Mouse (Mus musculus): ENCODE measurements at regions not wholly inside any gene's neighbourhood (a gene's known extent, or its start where the extent isn't known, plus 50 kb on each side); places are given as distances from the start of the nearest gene placed in this dataset.

DNA sequence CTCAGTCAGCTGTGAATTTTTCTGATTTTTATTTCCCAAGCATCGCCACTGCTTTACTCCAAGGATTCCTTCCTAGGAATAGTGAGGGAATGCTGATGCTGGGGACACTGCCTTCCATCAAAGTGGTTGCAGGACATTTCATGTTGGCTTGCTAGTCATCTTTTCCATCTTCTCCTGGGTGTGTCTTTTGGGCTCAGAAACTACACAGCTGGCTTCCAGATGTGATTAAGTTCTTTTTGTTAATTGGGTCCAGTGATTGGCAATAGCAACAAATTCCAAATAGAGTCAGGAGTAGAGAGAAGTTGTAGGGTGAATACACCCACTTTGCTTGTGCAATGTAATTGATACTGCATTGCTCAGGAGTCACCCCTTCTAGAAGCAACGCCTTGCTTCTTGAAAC, 961.3 kb downstream of the Slc22a22 start:
- Histone ChIP-seq H3K27ac (ENCODE audit: low read length) (no peak overlapping the region), H3K36me3 (ENCODE audit: control insufficient read depth, insufficient read depth, low read length) (no peaks in the 10 kb centered on the region), H3K9ac (ENCODE audit: low read length) (no peak overlapping the region), H3K9me3 (ENCODE audit: control insufficient read depth, low read length) (no peaks in the 10 kb centered on the region), H3K4me3 (ENCODE audit: low read length) (no peak overlapping the region), H3K4me2 (ENCODE audit: low read depth, low read length) (no peak overlapping the region), H3K4me1 (replicated peaks; ENCODE audit: control insufficient read depth, insufficient read depth, low read length) (no peaks in the 10 kb centered on the region), H3K27me3 (ENCODE audit: control insufficient read depth, insufficient read depth, low read depth, low read length) (no peaks in the 10 kb centered on the region)
- WGBS, result 60% methylated on average over 2 of the region's 2 CpGs
- no peak for ATAC-seq (ENCODE audit: low read depth)

DNA sequence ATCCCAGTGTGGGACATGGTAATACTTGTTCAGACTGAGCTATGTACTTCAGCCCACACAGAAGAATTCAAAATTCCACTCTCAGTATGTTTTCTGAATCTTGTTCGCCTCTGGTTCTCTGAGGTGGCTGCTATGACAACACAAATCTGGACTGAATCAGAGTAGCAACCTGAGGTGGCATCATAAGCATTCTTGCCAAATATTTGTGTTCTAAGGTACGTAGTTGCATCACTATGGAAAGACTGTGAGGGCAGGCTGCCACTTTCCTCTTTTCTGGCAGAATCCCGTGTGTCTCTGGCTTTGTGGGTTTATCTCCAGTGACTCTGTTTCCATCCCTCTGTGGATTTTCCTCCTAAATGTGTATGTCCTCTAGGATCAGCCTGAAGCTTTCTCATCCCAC, 978.7 kb downstream of the Slc22a22 start:
- H3K9ac ChIP-seq (ENCODE audit: low read length), result no peak overlapping the region
- no peaks in the 10 kb centered on the region for H3K27me3 ChIP-seq (ENCODE audit: control insufficient read depth, insufficient read depth, low read depth, low read length)
- H3K9me3 ChIP-seq (ENCODE audit: control insufficient read depth, low read length), result no peaks in the 10 kb centered on the region
- WGBS, result 68% methylated on average over 3 of the region's 3 CpGs
- H3K36me3 ChIP-seq (ENCODE audit: control insufficient read depth, insufficient read depth, low read length), result no peaks in the 10 kb centered on the region
- no peak overlapping the region for H3K4me2 ChIP-seq (ENCODE audit: low read depth, low read length)
- no peaks in the 10 kb centered on the region for H3K4me1 ChIP-seq (replicated peaks; ENCODE audit: control insufficient read depth, insufficient read depth, low read length)
- H3K27ac ChIP-seq (ENCODE audit: low read length), result no peak overlapping the region
- ATAC-seq (ENCODE audit: low read depth), result no peak
- no peak overlapping the region for H3K4me3 ChIP-seq (ENCODE audit: low read length)

DNA sequence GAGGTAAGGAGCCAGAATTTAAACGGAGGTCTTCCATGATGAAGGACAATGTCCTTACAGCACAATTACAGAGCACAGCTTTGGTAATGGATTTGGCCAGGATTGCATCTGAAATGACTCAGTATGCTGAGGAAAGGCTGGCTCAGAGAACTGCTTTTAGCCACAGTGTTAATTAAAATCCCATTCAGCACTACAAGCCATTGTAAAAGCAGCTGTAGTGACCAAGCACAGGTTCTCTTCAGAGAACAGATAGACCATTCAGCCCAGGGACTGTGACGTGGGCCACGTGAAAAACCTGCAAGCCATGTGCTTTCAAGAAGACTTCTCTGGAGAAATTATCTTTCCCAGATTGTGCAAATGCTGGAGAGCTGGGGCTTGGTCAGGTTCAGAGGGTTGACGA, 979.7 kb downstream of the Slc22a22 start:
- Histone ChIP-seq H3K36me3 (ENCODE audit: control insufficient read depth, insufficient read depth, low read length) (no peaks in the 10 kb centered on the region), H3K9ac (ENCODE audit: low read length) (no peak overlapping the region), H3K4me3 (ENCODE audit: low read length) (no peak overlapping the region), H3K9me3 (ENCODE audit: control insufficient read depth, low read length) (no peaks in the 10 kb centered on the region), H3K4me1 (replicated peaks; ENCODE audit: control insufficient read depth, insufficient read depth, low read length) (no peaks in the 10 kb centered on the region), H3K27me3 (ENCODE audit: control insufficient read depth, insufficient read depth, low read depth, low read length) (no peaks in the 10 kb centered on the region), H3K4me2 (ENCODE audit: low read depth, low read length) (no peak overlapping the region), H3K27ac (ENCODE audit: low read length) (no peak overlapping the region)
- 73% methylated on average over 4 of the region's 4 CpGs for WGBS
- no peak for ATAC-seq (ENCODE audit: low read depth)

DNA sequence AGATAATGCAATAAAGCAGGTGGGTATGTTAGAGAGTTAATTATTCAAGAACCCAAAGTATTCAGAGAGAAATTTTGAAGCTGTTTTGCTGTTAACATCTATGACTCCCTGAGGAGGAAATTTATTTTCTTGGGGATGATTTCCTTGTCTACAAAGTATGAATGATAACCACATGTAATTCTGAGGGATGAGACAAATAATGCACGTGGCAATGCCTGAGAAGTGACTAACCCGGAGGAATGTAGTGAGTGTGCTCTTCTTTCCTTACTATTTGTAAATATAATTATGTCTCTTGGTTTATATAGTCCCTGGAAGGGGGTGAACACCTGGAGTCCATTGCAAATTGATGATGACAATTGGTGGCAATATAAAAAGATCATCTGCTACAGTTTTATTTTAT, 981.1 kb downstream of the Slc22a22 start:
- no peak overlapping the region for H3K4me3 ChIP-seq (ENCODE audit: low read length)
- ATAC-seq (ENCODE audit: low read depth), result no peak
- no peaks in the 10 kb centered on the region for H3K4me1 ChIP-seq (replicated peaks; ENCODE audit: control insufficient read depth, insufficient read depth, low read length)
- H3K9ac ChIP-seq (ENCODE audit: low read length), result no peak overlapping the region
- H3K4me2 ChIP-seq (ENCODE audit: low read depth, low read length), result no peak overlapping the region
- H3K27ac ChIP-seq (ENCODE audit: low read length), result no peak overlapping the region
- no peaks in the 10 kb centered on the region for H3K9me3 ChIP-seq (ENCODE audit: control insufficient read depth, low read length)
- H3K27me3 ChIP-seq (ENCODE audit: control insufficient read depth, insufficient read depth, low read depth, low read length), result no peaks in the 10 kb centered on the region
- WGBS, result 73% methylated on average over 2 of the region's 2 CpGs
- no peaks in the 10 kb centered on the region for H3K36me3 ChIP-seq (ENCODE audit: control insufficient read depth, insufficient read depth, low read length)

DNA sequence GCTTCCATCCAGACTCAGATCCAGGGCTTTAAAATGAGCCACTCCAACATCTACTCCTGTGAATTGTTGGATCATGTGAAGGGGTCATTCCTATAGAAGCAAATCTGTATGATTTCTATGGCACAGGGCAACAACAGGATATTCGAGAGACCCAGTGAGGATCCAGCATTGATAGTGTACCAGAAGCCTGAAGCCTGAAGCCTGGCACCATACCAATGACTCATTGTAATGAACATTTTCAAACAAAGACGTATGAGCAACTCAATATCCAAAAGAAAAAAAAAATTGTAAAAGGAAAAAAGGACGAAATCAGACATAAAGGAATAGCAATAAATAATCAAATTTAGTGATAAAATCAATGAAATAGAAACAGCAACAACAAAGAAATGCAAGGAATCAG, 991.5 kb downstream of the Slc22a22 start:
- Histone ChIP-seq H3K4me1 (replicated peaks; ENCODE audit: control insufficient read depth, insufficient read depth, low read length) (no peaks in the 10 kb centered on the region), H3K36me3 (ENCODE audit: control insufficient read depth, insufficient read depth, low read length) (no peaks in the 10 kb centered on the region), H3K4me3 (ENCODE audit: low read length) (no peak overlapping the region), H3K4me2 (ENCODE audit: low read depth, low read length) (no peak overlapping the region), H3K9me3 (ENCODE audit: control insufficient read depth, low read length) (no peaks in the 10 kb centered on the region), H3K27me3 (ENCODE audit: control insufficient read depth, insufficient read depth, low read depth, low read length) (no peaks in the 10 kb centered on the region), H3K27ac (ENCODE audit: low read length) (no peak overlapping the region), H3K9ac (ENCODE audit: low read length) (no peak overlapping the region)
- ATAC-seq (ENCODE audit: low read depth), result no peak
- 82% methylated on average over 3 of the region's 3 CpGs for whole genome bisulfite sequencing

DNA sequence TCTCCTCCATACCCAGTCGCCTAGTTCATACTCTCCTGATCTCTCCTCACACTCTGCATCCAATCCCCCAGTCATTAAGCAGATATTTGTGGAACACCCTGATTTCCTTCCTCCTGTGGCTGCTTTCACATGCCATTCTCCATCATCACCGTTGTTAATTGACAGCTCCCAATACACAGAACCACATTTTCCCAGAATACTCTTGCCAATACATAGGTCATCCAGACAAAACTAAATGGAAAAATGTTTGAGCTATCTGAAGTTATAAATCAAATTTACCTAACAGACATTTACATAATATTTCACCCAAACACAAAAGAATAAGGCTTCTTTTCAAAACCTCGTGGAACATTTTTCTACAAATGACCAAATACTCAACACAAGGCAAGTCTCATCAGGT, 992.7 kb downstream of the Slc22a22 start:
- Histone ChIP-seq H3K4me2 (ENCODE audit: low read depth, low read length) (no peak overlapping the region), H3K27ac (ENCODE audit: low read length) (no peak overlapping the region), H3K4me3 (ENCODE audit: low read length) (no peak overlapping the region), H3K9ac (ENCODE audit: low read length) (no peak overlapping the region), H3K9me3 (ENCODE audit: control insufficient read depth, low read length) (no peaks in the 10 kb centered on the region), H3K4me1 (replicated peaks; ENCODE audit: control insufficient read depth, insufficient read depth, low read length) (0 out of 2 replicates have a peak, but pooled peaks cover 2% of the 10 kb centered on the region), H3K27me3 (ENCODE audit: control insufficient read depth, insufficient read depth, low read depth, low read length) (no peaks in the 10 kb centered on the region), H3K36me3 (ENCODE audit: control insufficient read depth, insufficient read depth, low read length) (no peaks in the 10 kb centered on the region)
- ATAC-seq (ENCODE audit: low read depth), result no peak
- WGBS, result 73% methylated on average over 3 of the region's 3 CpGs

DNA sequence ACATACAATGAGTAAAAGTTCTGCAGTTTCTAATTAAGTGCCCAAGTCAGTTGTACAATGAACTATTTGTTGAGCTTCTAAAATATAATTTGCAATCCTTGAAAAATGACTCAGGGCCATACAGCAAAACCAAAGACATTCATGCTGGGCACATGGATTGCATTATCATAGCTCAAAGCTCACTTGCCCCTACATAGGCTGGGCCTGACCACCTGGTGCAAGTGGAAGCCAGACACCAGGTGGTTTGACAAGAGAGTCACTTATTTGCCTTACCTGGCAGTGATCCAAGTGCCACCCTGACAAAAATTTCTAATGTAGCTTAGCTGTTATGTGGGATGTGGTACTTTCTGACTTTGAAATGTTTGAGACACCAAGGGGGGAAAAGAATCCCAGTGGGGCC, 997.7 kb downstream of the Slc22a22 start:
- Histone ChIP-seq H3K27me3 (ENCODE audit: control insufficient read depth, insufficient read depth, low read depth, low read length) (no peaks in the 10 kb centered on the region), H3K4me2 (ENCODE audit: low read depth, low read length) (no peak overlapping the region), H3K9me3 (ENCODE audit: control insufficient read depth, low read length) (no peaks in the 10 kb centered on the region), H3K4me3 (ENCODE audit: low read length) (no peak overlapping the region), H3K9ac (ENCODE audit: low read length) (no peak overlapping the region), H3K4me1 (replicated peaks; ENCODE audit: control insufficient read depth, insufficient read depth, low read length) (0 out of 2 replicates have a peak, but pooled peaks cover 3% of the 10 kb centered on the region), H3K36me3 (ENCODE audit: control insufficient read depth, insufficient read depth, low read length) (no peaks in the 10 kb centered on the region), H3K27ac (ENCODE audit: low read length) (no peak overlapping the region)
- no peak for ATAC-seq (ENCODE audit: low read depth)

DNA sequence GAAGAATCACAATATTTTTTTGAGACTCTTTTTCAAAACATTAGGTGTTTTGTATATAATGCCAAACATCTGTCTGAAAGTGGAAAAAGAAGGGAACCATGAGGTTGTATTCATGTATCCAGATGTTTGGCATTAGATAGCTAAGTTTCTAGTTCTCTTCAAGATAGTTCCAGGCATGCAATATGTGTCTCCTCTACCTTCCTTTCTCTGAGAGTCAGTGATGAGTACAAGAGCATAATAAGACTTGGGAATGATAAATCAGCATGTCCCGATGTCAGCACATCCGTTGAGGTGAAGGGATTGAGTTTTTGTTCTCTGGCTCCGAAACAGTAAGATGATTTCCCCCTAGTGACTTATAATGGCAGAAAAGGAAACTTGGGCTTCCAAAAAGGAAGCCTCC, 998.4 kb downstream of the Slc22a22 start:
- no peaks in the 10 kb centered on the region for H3K36me3 ChIP-seq (ENCODE audit: control insufficient read depth, insufficient read depth, low read length)
- whole genome bisulfite sequencing, result 53% methylated on average over 3 of the region's 3 CpGs
- H3K4me2 ChIP-seq (ENCODE audit: low read depth, low read length), result no peak overlapping the region
- H3K4me1 ChIP-seq (replicated peaks; ENCODE audit: control insufficient read depth, insufficient read depth, low read length), result 0 out of 2 replicates have a peak, but pooled peaks cover 3% of the 10 kb centered on the region
- no peak overlapping the region for H3K9ac ChIP-seq (ENCODE audit: low read length)
- no peak for ATAC-seq (ENCODE audit: low read depth)
- H3K9me3 ChIP-seq (ENCODE audit: control insufficient read depth, low read length), result no peaks in the 10 kb centered on the region
- H3K27ac ChIP-seq (ENCODE audit: low read length), result no peak overlapping the region
- H3K27me3 ChIP-seq (ENCODE audit: control insufficient read depth, insufficient read depth, low read depth, low read length), result no peaks in the 10 kb centered on the region
- H3K4me3 ChIP-seq (ENCODE audit: low read length), result no peak overlapping the region

DNA sequence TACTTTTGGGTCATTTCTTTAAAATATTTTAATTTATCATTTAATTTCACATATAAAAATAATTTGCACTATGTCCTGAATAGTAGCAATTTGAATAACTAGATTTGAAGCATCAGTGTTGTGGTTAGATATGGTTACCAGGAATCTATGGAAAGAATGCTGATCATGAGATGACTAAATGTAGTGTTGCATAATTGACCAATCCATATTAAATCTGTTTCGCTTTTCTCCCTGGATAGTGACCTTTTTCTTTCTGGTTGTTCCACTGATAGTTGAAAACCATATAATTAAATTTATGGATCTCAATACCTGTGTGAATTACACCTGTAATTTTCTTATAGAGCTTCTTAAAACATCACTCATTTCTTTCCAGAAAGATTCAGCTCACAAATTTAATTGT, 1003.7 kb downstream of the Slc22a22 start:
- H3K4me1 ChIP-seq (replicated peaks; ENCODE audit: control insufficient read depth, insufficient read depth, low read length), result no peaks in the 10 kb centered on the region
- H3K27ac ChIP-seq (ENCODE audit: low read length), result no peak overlapping the region
- no peak overlapping the region for H3K4me2 ChIP-seq (ENCODE audit: low read depth, low read length)
- no peaks in the 10 kb centered on the region for H3K36me3 ChIP-seq (ENCODE audit: control insufficient read depth, insufficient read depth, low read length)
- no peak overlapping the region for H3K4me3 ChIP-seq (ENCODE audit: low read length)
- no peaks in the 10 kb centered on the region for H3K9me3 ChIP-seq (ENCODE audit: control insufficient read depth, low read length)
- WGBS, result 89% methylated on average over 1 of the region's 1 CpGs
- H3K27me3 ChIP-seq (ENCODE audit: control insufficient read depth, insufficient read depth, low read depth, low read length), result no peaks in the 10 kb centered on the region
- H3K9ac ChIP-seq (ENCODE audit: low read length), result no peak overlapping the region
- no peak for ATAC-seq (ENCODE audit: low read depth)

DNA sequence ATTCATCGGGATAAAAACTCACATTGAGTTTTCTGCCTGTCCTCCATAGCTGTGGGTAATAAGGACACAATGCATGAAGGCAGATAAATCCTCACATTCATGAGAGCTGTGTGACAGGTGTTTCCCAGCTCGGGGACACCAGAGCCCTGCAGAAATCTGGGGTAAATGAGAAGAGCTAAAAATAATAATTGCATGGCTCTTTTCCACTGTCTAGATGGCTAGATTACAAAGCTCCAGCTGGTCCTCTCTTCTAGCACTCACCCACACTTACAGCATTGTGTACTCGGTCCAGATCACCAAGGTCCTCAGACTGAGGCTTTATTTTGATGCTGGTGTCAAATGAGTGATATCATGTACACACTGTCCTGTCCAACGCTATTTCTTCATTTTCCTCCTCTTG, 1025.5 kb downstream of the Slc22a22 start:
- Histone ChIP-seq H3K4me2 (ENCODE audit: low read depth, low read length) (no peak overlapping the region), H3K9me3 (ENCODE audit: control insufficient read depth, low read length) (no peaks in the 10 kb centered on the region), H3K27ac (ENCODE audit: low read length) (no peak overlapping the region), H3K9ac (ENCODE audit: low read length) (no peak overlapping the region), H3K4me3 (ENCODE audit: low read length) (no peak overlapping the region), H3K27me3 (ENCODE audit: control insufficient read depth, insufficient read depth, low read depth, low read length) (no peaks in the 10 kb centered on the region), H3K36me3 (ENCODE audit: control insufficient read depth, insufficient read depth, low read length) (no peaks in the 10 kb centered on the region), H3K4me1 (replicated peaks; ENCODE audit: control insufficient read depth, insufficient read depth, low read length) (no peaks in the 10 kb centered on the region)
- ATAC-seq (ENCODE audit: low read depth), result peak; percentile 91
- 38% methylated on average over 4 of the region's 4 CpGs for WGBS

Measured in lung, embryonic 16.5 days (tissue).